Mouse (Mus musculus) limb, embryonic 14.5 days (tissue): ENCODE measurements around the gene Lman2. TPM values are rescaled to one million over a fixed set of nuclear protein-coding genes. Genes with fewer than 3 reads are reported as not detected.
A peak's percentile ranks its signal among the peaks of the same experiment; 100 is the strongest.

Experiments
- ATAC-seq: fragments of 200-750 bp; cut with Nextera tagmentation; 2 replicates; pipeline ENCODE4 v1.8.0; 2017; ENCODE audit warnings: low read depth, moderate number of reproducible peaks, moderate TSS enrichment; ENCODE audit not compliant: low FRiP score
- DNase-seq: peaks from one replicate; pipeline ENCODE4 v3.0.0-alpha.2; 2015; ENCODE audit warnings: low spot score
- H3K27ac ChIP-seq: fragments of 300-500 bp; sonication (generic); replicated peaks from 2 replicates; pipeline ENCODE4 v1.5.1; 2014; ENCODE audit warnings: low read depth, mild to moderate bottlenecking, low read length, moderate library complexity, mixed read lengths
- H3K27me3 ChIP-seq: fragments of 300-500 bp; sonication (generic); 2 replicates; pipeline ENCODE4 v1.6.1; 2014; ENCODE audit warnings: low read length, mixed read lengths; ENCODE audit not compliant: control insufficient read depth, insufficient read depth
- H3K36me3 ChIP-seq: fragments of 300-500 bp; sonication (generic); 2 replicates; pipeline ENCODE4 v1.6.1; 2014; ENCODE audit warnings: mild to moderate bottlenecking, low read length, moderate library complexity, mixed read lengths; ENCODE audit not compliant: control insufficient read depth, insufficient read depth
- H3K4me1 ChIP-seq: fragments of 300-500 bp; sonication (generic); 2 replicates; pipeline ENCODE4 v1.6.1; 2014; ENCODE audit warnings: antibody characterized with exemption, low read length, mixed read lengths; ENCODE audit not compliant: control insufficient read depth, insufficient read depth
- H3K4me2 ChIP-seq: fragments of 300-500 bp; sonication (generic); replicated peaks from 2 replicates; pipeline ENCODE4 v1.6.1; 2014; ENCODE audit warnings: low read depth, mild to moderate bottlenecking, low read length, moderate library complexity; ENCODE audit not compliant: severe bottlenecking
- H3K4me3 ChIP-seq: fragments of 300-500 bp; sonication (generic); replicated peaks from 2 replicates; pipeline ENCODE4 v1.5.1; 2014; ENCODE audit warnings: low read length
- H3K9ac ChIP-seq: fragments of 300-500 bp; sonication (generic); 2 replicates; pipeline ENCODE4 v1.6.1; 2014; ENCODE audit warnings: mild to moderate bottlenecking, low read depth, low read length, moderate library complexity; ENCODE audit not compliant: severe bottlenecking
- H3K9me3 ChIP-seq: fragments of 300-500 bp; sonication (generic); 2 replicates; pipeline ENCODE4 v1.6.1; 2016; ENCODE audit warnings: low read length; ENCODE audit not compliant: control insufficient read depth
- POLR2A ChIP-seq: fragments of 200-500 bp; IDR thresholded peaks from 2 replicates; pipeline ENCODE4 v1.8.0; 2012; ENCODE audit warnings: inconsistent platforms, mild to moderate bottlenecking, moderate library complexity, borderline replicate concordance; ENCODE audit not compliant: insufficient read depth, insufficient read length; ENCODE audit errors: extremely low read depth
- WGBS: fragments of 180-500 bp; shearing (Covaris S2); extraction: QIAGEN DNeasy Blood & Tissue Kit; methylation state at CpG from one replicate; pipeline ENCODE4 v1.1.7; 2014; 5-methylcytosine and 5-hydroxymethylcytosine counted together
- polyA plus RNA-seq, 2 experiments: library from polyadenylated mRNA; depleted of rRNA in 1 of 2; stranded (reverse) in 1 of 2; unstranded in 1 of 2; fragments of >200 nt; fragmentation: Nextera tagmentation in 1 of 2; extraction: Ambion mirVana in 1 of 2; gene quantifications; 2 replicates each; pipeline versions ENCODE4 v1.2.1 to v1.2.3; 2012 to 2014

Lman2 gene
- polyA plus RNA-seq, 2 experiments = 84.4 to 101 TPM

- no peak for ATAC-seq
- Histone ChIP-seq H3K27ac (no peak overlapping the region), H3K27me3 (peaks cover 37% of the 10 kb centered on the region), H3K4me2 (peak overlapping the region; percentile 31), H3K36me3 (no peaks in the 10 kb centered on the region), H3K9ac (0 out of 2 replicates have a peak overlapping the region, but pooled peaks have one; percentile 16), H3K4me1 (no peaks in the 10 kb centered on the region), H3K9me3 (no peaks in the 10 kb centered on the region), H3K4me3 (no peak overlapping the region)
- TF ChIP-seq POLR2A = no peak
- WGBS = 6% methylated on average over 27 of the region's 32 CpGs
- DNase-seq = no peak
Measured at GRCm38 (mm10) chr13:55378907-55379580, 16.5 kb upstream of the Lman2 start.

DNA sequence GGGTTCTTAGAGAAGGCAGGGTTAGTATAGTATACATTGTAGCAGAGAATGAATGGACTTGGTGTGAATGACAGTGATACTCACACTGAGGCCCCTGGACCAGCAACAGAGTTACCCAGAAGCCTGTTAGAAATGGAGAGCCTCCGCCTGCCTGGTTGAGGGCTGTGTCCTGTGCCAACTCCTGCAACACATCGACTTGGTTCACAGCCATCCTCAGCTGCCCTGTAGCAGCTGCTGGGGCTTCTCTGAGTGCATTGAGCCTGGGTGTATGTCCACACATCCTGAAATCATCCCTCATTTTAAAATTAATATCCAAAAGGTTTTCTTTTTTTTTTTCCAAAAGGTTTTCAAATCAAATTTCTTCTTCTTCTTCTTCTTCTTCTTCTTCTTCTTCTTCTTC is 13.3 kb upstream of the Lman2 start:
- H3K27ac ChIP-seq = no peak overlapping the region
- no peaks in the 10 kb centered on the region for H3K9me3 ChIP-seq
- no peaks in the 10 kb centered on the region for H3K4me1 ChIP-seq
- H3K27me3 ChIP-seq = peaks cover 32% of the 10 kb centered on the region
- H3K9ac ChIP-seq = no peak overlapping the region
- ATAC-seq = no peak
- no peaks in the 10 kb centered on the region for H3K36me3 ChIP-seq
- no peak overlapping the region for H3K4me2 ChIP-seq
- 64% methylated on average over 2 of the region's 2 CpGs for WGBS
- DNase-seq = no peak
- no peak overlapping the region for H3K4me3 ChIP-seq
- no peak for TF ChIP-seq POLR2A

DNA sequence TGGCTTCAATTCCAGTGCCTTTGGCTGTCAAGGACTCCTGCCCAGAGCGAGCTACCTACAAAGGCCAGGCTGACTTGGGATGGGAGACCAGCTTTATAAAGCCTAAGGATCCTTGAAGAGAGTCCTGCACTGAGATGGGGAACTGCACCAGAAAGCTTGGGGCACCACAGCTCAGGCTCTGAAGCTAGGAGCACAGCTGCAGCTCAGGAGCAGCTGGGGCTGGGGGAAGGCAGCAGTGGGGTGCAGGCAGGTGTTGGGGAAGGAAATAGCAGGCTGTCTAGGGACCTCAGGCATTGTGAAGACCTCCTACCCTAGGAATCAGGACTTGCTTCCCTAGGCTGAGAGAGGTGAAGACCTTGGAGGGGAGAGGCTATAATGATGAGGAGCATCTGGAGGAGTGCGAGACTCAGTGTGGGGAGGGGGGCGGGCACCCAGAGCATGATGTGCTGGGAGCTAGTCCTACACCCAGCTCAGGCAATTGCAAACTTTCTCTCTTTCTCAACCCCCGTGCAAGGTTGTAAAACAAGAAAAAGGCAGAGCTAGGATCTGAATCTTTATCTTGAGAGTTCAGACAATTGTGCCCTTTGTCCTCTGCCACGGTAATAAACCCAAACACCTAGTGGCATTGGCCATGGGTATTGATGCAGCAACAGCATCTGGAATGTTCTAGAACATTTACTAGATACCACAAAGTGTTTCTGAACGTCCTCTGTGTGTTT is 11.8 kb upstream of the Lman2 start:
- no peak overlapping the region for H3K4me2 ChIP-seq
- peaks cover 23% of the 10 kb centered on the region for H3K27me3 ChIP-seq
- H3K36me3 ChIP-seq = no peaks in the 10 kb centered on the region

DNA sequence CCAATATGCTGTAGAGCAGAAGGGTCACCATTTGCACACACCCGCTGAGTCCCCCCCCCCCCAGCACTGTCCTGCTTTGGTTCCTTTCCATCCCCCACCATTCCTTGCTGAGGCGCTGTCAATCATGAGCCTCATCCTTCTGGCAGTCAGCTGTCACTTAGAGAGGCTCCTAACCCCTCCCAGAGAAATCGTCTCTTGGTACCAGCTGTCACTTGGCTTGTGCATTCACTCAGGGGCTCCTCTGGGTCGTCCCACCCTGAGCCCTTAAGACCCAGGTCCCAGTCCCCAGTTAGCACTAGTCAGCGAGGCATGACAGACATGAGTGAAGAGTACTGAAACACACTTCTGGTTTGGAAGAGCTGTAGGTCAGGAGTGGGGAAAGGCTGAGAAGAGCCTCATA is 9.2 kb upstream of the Lman2 start:
- Histone ChIP-seq H3K4me1 (no peaks in the 10 kb centered on the region), H3K4me3 (no peak overlapping the region), H3K36me3 (no peaks in the 10 kb centered on the region), H3K9ac (no peak overlapping the region), H3K27ac (no peak overlapping the region), H3K27me3 (no peaks in the 10 kb centered on the region), H3K4me2 (no peak overlapping the region), H3K9me3 (no peaks in the 10 kb centered on the region)
- no peak for TF ChIP-seq POLR2A
- 55% methylated on average over 4 of the region's 5 CpGs for WGBS
- ATAC-seq (peak; percentile 47; the same call in 1 of the 2 replicates), DNase-seq (no peak)

More for the DNA sequence above, 11.8 kb upstream of the Lman2 start:
- 60% methylated on average over 6 of the region's 6 CpGs for WGBS
- H3K9me3 ChIP-seq = no peaks in the 10 kb centered on the region
- no peak overlapping the region for H3K4me3 ChIP-seq
- ATAC-seq (no peak), DNase-seq (no peak)
- H3K4me1 ChIP-seq = no peaks in the 10 kb centered on the region
- H3K27ac ChIP-seq = no peak overlapping the region
- no peak overlapping the region for H3K9ac ChIP-seq
- TF ChIP-seq POLR2A = no peak

DNA sequence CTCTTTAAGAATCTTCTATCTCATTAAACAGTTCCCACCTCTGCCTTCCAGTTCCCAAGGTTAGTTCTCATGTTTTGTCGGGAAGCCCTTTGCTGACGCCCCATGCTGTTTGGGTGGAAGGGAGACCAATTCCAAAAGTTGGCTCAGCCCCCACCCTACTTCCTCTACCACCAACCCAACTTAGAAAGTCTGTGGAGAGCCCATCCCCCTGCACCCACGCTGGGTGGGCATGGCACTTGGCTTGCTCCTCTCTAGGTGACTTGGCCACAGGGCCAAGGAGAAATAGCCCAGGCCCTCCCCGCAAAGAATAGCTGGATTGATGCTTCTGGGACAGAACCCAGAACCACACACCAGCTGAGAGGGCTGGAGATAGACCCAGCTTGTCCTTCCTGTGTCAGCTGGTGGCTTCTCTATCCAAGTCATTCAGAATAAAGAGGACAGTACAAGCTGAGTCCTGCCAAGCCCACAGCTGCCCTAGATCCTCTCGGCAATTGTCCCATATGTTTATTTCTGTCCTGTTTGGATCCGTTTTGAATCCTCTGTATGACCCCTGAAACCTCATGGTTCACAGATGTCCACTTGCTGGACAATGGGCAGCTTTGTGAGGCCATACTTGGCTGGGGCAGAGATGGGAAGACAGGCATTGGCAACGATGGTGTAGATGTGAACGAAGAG is 8.6 kb upstream of the Lman2 start:
- DNase-seq = no peak
- TF ChIP-seq POLR2A = no peak
- H3K27me3 ChIP-seq = no peaks in the 10 kb centered on the region
- H3K9me3 ChIP-seq = no peaks in the 10 kb centered on the region
- H3K36me3 ChIP-seq = no peaks in the 10 kb centered on the region
- WGBS = 67% methylated on average over 8 of the region's 8 CpGs
- H3K4me2 ChIP-seq = no peak overlapping the region
- H3K4me3 ChIP-seq = no peak overlapping the region
- no peak for ATAC-seq
- H3K9ac ChIP-seq = no peak overlapping the region
- no peak overlapping the region for H3K27ac ChIP-seq
- no peaks in the 10 kb centered on the region for H3K4me1 ChIP-seq
